Mouse (Mus musculus) G1E (cell line): ENCODE measurements around the gene Them4. TPM values are rescaled to one million over a fixed set of nuclear protein-coding genes. Genes with fewer than 3 reads are reported as not detected.

ENCODE experiments used
- ATAC-seq: 2 replicates; pipeline ENCODE4 v1.8.0; 2016; ENCODE audit warnings: mild to moderate bottlenecking; ENCODE audit not compliant: insufficient number of reproducible peaks, poor library complexity, low FRiP score, severe bottlenecking; ENCODE audit errors: extremely low read depth
- DNase-seq: peaks from one replicate; pipeline ENCODE4 v3.0.0; 2012; ENCODE audit warnings: low spot score
- H3K27me3 ChIP-seq: 2 replicates; pipeline ENCODE4 v1.6.1; 2012; ENCODE audit warnings: mild to moderate bottlenecking, low read length, inconsistent platforms; ENCODE audit not compliant: insufficient read depth
- H3K36me3 ChIP-seq: replicated peaks from 2 replicates; pipeline ENCODE3; 2012; ENCODE audit warnings: mild to moderate bottlenecking, inconsistent platforms
- H3K4me1 ChIP-seq: 2 replicates; pipeline ENCODE4 v1.6.1; 2012; ENCODE audit warnings: low read depth, low read length, inconsistent platforms, mixed read lengths; ENCODE audit not compliant: insufficient read depth
- H3K4me3 ChIP-seq: 2 replicates; pipeline ENCODE4 v1.5.1; 2012; ENCODE audit warnings: low read depth, mild to moderate bottlenecking, inconsistent platforms, low read length, moderate library complexity, mixed read lengths
- H3K9me3 ChIP-seq: replicated peaks from 2 replicates; pipeline ENCODE4 v1.6.1; 2012; ENCODE audit warnings: inconsistent platforms
- CTCF ChIP-seq: IDR thresholded peaks from 2 replicates; pipeline ENCODE4 v1.5.1; 2012; ENCODE audit warnings: low read depth, low read length, inconsistent platforms, mixed read lengths
- GATA1 ChIP-seq: IDR thresholded peaks from 2 replicates; pipeline ENCODE4 v1.6.1; 2012; ENCODE audit warnings: borderline replicate concordance, low read length, inconsistent platforms, mixed read lengths
- GATA2 ChIP-seq: IDR thresholded peaks from 2 replicates; pipeline ENCODE4 v1.6.1; 2012; ENCODE audit warnings: low read depth, low read length, inconsistent platforms, borderline replicate concordance
- POLR2AphosphoS5 ChIP-seq: IDR thresholded peaks from 2 replicates; pipeline ENCODE4 v1.6.1; 2012; ENCODE audit warnings: low read depth, low read length, inconsistent platforms; ENCODE audit not compliant: insufficient replicate concordance
- TAL1 ChIP-seq: conservative IDR thresholded peaks from 2 replicates; pipeline ENCODE4 v1.6.1; 2012; ENCODE audit warnings: low read depth, low read length, inconsistent platforms, mixed read lengths
- polyA plus RNA-seq: library from polyadenylated mRNA; stranded (reverse); fragments of >175 nt; gene quantifications from 2 replicates; pipeline ENCODE4 v1.2.3, GENCODE M21; 2012
- total RNA-seq, 2 experiments: library from RNA; stranded (forward) in 1 of 2; stranded (reverse) in 1 of 2; fragments of 200-1000 nt in 1 of 2; fragments of >200 nt in 1 of 2; fragmentation: Nextera tagmentation in 1 of 2; gene quantifications; 2 replicates each; pipeline ENCODE4 v1.2.3; 2014 to 2017

The Them4 gene
- total and polyA plus RNA-seq, 3 experiments = 1.3 to 13.2 (median 7.7) TPM

DNA sequence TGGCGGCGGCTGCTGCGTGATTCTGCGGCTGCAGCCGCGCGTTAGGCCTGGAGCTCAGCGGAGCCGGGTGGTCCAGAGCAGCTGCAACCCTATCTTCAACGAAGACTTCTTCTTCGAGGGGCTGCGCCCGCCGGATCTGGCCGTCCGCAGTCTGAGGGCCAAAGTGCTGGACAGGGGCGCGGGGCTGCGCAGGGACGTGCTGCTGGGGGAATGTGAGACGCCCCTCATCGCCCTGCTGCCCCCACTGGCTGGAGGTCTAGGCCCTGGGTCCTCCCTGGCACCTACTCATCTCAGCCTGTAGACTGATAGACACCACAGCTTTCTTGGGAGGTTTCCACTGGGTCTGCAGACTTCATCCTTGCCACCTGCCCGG, 54.3 kb downstream of the Them4 start:
- peaks cover 10% of the 10 kb centered on the region for H3K9me3 ChIP-seq
- H3K27me3 ChIP-seq = peaks cover 6% of the 10 kb centered on the region; the same call in 1 of the 2 replicates
- H3K4me3 ChIP-seq = no peak overlapping the region
- no peak for DNase-seq
- ATAC-seq = no peak
- TF ChIP-seq TAL1 = no peak
- no peak for TF ChIP-seq CTCF
- no peak for TF ChIP-seq GATA1
- TF ChIP-seq GATA2 = no peak
- no peak for TF ChIP-seq POLR2AphosphoS5
- no peaks in the 10 kb centered on the region for H3K36me3 ChIP-seq
- peaks cover 3% of the 10 kb centered on the region; the same call in 1 of the 2 replicates for H3K4me1 ChIP-seq

DNA sequence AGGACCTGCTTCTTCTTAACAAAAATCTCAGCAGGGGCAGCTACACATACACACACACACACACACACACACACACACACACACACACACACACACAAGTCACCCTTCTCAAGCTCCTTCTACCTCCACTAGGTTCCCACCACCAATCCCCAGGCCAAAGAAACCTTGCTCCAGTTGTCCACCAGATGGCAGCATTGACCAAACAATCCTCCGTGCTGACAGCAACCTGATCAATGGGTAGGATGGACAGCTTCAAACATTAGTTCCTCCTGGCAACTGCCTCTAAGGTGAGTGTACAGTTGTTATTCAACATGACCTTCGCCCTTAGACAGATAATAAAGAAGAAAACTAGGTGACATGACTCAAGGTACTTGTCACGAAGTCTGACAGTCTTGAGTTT, 56.9 kb downstream of the Them4 start:
- ATAC-seq = peak; percentile 70
- Histone ChIP-seq H3K4me1 (peaks cover 3% of the 10 kb centered on the region; the same call in 1 of the 2 replicates), H3K27me3 (peaks cover 13% of the 10 kb centered on the region), H3K4me3 (no peak overlapping the region), H3K9me3 (peaks cover 10% of the 10 kb centered on the region), H3K36me3 (no peaks in the 10 kb centered on the region)
- no peak for TF ChIP-seq GATA1
- peak; percentile 81 for TF ChIP-seq CTCF
- DNase-seq = peak; percentile 86

DNA sequence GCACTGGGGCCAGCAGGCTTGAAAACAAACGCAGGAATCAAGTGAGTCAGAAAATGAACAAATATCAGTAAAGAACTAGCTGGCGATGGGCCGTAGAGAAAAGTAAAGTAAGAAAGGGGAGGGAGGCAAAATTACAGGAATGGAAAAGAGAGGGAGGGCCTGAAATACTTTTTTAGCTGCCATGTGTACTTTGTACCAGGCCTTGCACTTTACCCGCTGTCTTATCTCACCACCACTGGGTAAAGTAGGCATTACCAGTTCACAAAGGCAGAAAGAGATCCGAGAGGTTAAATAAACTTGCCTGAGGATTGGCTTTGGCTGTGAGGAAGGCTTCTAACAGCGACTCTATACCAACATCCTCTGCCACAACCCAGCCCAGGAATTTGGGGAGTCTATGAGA, 57.6 kb downstream of the Them4 start:
- Histone ChIP-seq H3K36me3 (no peaks in the 10 kb centered on the region), H3K27me3 (peaks cover 11% of the 10 kb centered on the region), H3K4me1 (peaks cover 3% of the 10 kb centered on the region; the same call in 1 of the 2 replicates), H3K9me3 (peaks cover 10% of the 10 kb centered on the region), H3K4me3 (no peak overlapping the region)
- TF ChIP-seq POLR2AphosphoS5 (no peak), CTCF (no peak), GATA2 (no peak), GATA1 (no peak), TAL1 (no peak)
- no peak for DNase-seq
- ATAC-seq = no peak

DNA sequence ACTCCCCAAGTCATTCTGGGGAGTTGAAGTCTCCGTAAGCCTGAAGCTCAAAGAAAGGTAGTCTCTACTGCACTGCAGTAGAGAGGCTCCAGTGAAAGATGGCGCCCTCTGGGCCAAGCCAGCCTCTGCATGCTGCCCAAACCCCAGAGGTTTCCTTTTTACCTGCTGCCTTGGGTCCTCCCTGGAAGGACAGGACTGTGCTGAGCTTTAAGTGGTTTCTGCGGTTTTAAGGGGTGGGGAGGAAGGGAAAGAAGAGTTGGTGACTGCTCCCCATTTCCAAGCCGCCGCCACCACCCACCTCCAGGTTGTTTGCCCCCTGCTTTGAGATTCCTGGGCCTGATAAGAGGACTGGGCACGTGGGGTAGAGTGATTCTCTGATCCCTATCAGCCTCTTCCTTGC, 58.7 kb downstream of the Them4 start:
- no peak for ATAC-seq
- no peak for DNase-seq
- no peaks in the 10 kb centered on the region for H3K36me3 ChIP-seq
- H3K9me3 ChIP-seq = peaks cover 7% of the 10 kb centered on the region
- no peak overlapping the region for H3K4me3 ChIP-seq
- H3K27me3 ChIP-seq = peaks cover 17% of the 10 kb centered on the region
- TF ChIP-seq TAL1 = no peak
- no peak for TF ChIP-seq POLR2AphosphoS5
- no peak for TF ChIP-seq GATA1
- no peak for TF ChIP-seq CTCF
- no peak for TF ChIP-seq GATA2
- H3K4me1 ChIP-seq = peaks cover 4% of the 10 kb centered on the region

DNA sequence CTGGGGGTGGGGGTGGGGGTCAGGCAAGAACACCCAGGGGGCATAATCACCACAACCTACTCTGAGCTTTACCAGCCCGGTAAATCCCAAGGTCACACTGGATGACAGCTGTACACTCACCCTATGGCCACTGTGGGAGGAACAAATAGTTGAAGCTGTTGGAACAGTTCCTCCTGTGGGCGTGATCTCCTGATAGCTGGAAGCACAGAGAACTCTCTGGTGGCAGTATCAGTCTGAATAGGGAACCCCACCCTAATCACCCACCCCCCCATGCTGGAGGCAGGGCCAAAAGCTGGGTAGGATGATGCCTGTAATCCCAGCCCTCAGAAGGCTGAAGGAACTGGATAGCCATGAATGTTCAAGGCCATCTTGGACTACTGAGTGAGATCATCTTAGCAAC, 59.8 kb downstream of the Them4 start:
- H3K4me3 ChIP-seq = no peak overlapping the region
- TF ChIP-seq GATA2 (no peak), GATA1 (no peak), POLR2AphosphoS5 (no peak), CTCF (no peak), TAL1 (no peak)

DNA sequence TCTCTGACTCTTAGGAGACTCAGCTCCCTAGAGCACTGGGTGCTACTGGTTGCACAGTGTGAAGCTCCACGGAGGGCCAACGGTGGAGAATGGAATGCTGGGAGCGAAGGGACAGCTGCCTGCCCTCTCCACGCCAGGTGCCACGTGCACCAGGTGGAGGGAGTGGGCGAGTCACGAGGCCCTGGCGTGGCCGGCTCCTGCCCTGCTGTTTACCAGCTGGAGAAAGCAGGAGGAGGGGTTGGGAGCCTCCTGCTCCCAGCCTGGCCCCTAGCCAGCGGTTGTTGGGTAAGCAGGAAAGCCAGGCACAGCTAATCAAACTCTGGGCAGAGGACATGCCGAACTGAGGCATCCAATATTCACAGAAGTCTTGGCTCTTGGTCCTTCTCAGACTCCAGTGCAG, 61.7 kb downstream of the Them4 start:
- Histone ChIP-seq H3K27me3 (peaks cover 32% of the 10 kb centered on the region), H3K9me3 (no peaks in the 10 kb centered on the region), H3K4me3 (no peak overlapping the region), H3K4me1 (peaks cover 6% of the 10 kb centered on the region; the same call in 1 of the 2 replicates), H3K36me3 (no peaks in the 10 kb centered on the region)
- no peak for TF ChIP-seq TAL1
- TF ChIP-seq GATA2 = no peak
- no peak for TF ChIP-seq GATA1
- no peak for TF ChIP-seq CTCF
- TF ChIP-seq POLR2AphosphoS5 = no peak
- DNase-seq (no peak), ATAC-seq (no peak)

More for the DNA sequence above, 59.8 kb downstream of the Them4 start:
- Histone ChIP-seq H3K36me3 (no peaks in the 10 kb centered on the region), H3K4me1 (peaks cover 6% of the 10 kb centered on the region; the same call in 1 of the 2 replicates), H3K9me3 (no peaks in the 10 kb centered on the region), H3K27me3 (peaks cover 25% of the 10 kb centered on the region)
- ATAC-seq = no peak
- DNase-seq = no peak
